Mouse (Mus musculus) ES-E14 (cell line): ENCODE measurements around the gene Cmc1.

Experiments used
- CHD2 ChIP-seq: IDR thresholded peaks from 2 replicates; pipeline ENCODE4 v1.6.1; 2014; ENCODE audit warnings: mild to moderate bottlenecking, low read depth, low read length, inconsistent platforms
- HCFC1 ChIP-seq: IDR thresholded peaks from 2 replicates; pipeline ENCODE4 v1.6.1; 2012; ENCODE audit warnings: low read length, inconsistent platforms, borderline replicate concordance; ENCODE audit not compliant: insufficient read depth
- MAFK ChIP-seq: IDR thresholded peaks from 2 replicates; pipeline ENCODE4 v1.6.1; 2014; ENCODE audit warnings: mild to moderate bottlenecking, low read depth, low read length, inconsistent platforms; ENCODE audit not compliant: insufficient read depth
- ZC3H11A ChIP-seq: IDR thresholded peaks from 2 replicates; pipeline ENCODE4 v1.6.1; 2012; ENCODE audit warnings: low read depth, mild to moderate bottlenecking, inconsistent platforms, low read length, borderline replicate concordance
- ZNF384 ChIP-seq: IDR thresholded peaks from 2 replicates; pipeline ENCODE4 v1.6.1; 2012; ENCODE audit warnings: low read depth, low read length, inconsistent platforms

DNA sequence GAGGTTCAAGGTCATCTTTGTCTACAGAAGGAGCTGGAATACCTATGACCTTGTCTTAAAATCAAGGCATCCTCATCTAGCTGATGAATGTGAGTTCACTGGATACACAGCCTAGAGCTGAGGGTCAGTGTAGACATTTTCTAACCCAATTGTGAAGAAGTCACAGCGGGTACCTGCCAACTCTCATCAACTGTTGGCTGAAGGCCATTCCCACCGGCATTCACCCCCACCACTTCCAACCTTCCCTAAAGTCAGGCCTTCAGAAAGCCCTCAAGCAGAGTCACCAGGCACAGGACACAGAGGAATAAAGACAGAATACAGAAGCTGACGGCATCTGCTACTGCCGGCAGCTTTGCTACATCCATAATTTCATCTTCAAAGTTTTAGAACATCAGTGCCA, 25.4 kb upstream of the Cmc1 start:
- no peak for TF ChIP-seq CHD2
- TF ChIP-seq MAFK, result no peak
- no peak for TF ChIP-seq ZC3H11A
- TF ChIP-seq HCFC1, result no peak
- TF ChIP-seq ZNF384, result no peak
